Mouse (Mus musculus) lung, adult 2 months (tissue): ENCODE measurements around the gene 4930505A04Rik.

Experiments used
- CTCF ChIP-seq: fragments of 200-500 bp; IDR thresholded peaks from 2 replicates; pipeline ENCODE4 v1.5.1; 2011; ENCODE audit warnings: mild to moderate bottlenecking, low read length, control low read depth; ENCODE audit not compliant: insufficient read depth
- POLR2A ChIP-seq: fragments of 200-500 bp; IDR thresholded peaks from 2 replicates; pipeline ENCODE4 v1.6.1; 2011; ENCODE audit warnings: low read depth, mild to moderate bottlenecking, control low read depth, low read length, borderline replicate concordance; ENCODE audit errors: extremely low read depth

- no peak for TF ChIP-seq CTCF
- TF ChIP-seq POLR2A: no peak
Observed at GRCm38 (mm10) chr11:30498738-30499355, 27.2 kb upstream of the 4930505A04Rik start.
